Mouse (Mus musculus) right cerebral cortex, adult 18-20 months (tissue): ENCODE measurements at regions not wholly inside any gene's neighbourhood (a gene's known extent, or its start where the extent isn't known, plus 50 kb on each side); places are given as distances from the start of the nearest gene placed in this dataset.

Experiments
- DNase-seq: peaks from one replicate; pipeline ENCODE4 v3.0.0; 2022; ENCODE audit warnings: mixed read lengths

GRCm38 (mm10) chr8:115475156-115475555 is 232.4 kb downstream of the Maf start:
- no peak for DNase-seq

- no peak for DNase-seq
These were observed 233.6 kb downstream of the Maf start for GRCm38 (mm10) chr8:115473974-115474373.

- DNase-seq, result peak; percentile 8
These were observed 241.0 kb downstream of the Maf start for GRCm38 (mm10) chr8:115466553-115466952.

- peak; percentile 4 for DNase-seq
These were observed 241.5 kb downstream of the Maf start for GRCm38 (mm10) chr8:115466122-115466521.

GRCm38 (mm10) chr8:115462657-115463056 is 244.9 kb downstream of the Maf start:
- no peak for DNase-seq

- no peak for DNase-seq
These were observed 249.5 kb downstream of the Maf start for GRCm38 (mm10) chr8:115458119-115458518.

GRCm38 (mm10) chr8:115450789-115451188 is 256.8 kb downstream of the Maf start:
- no peak for DNase-seq

GRCm38 (mm10) chr8:115448367-115448766 is 259.2 kb downstream of the Maf start:
- no peak for DNase-seq

- DNase-seq, result no peak
These were observed 263.1 kb downstream of the Maf start for GRCm38 (mm10) chr8:115444519-115444918.

- no peak for DNase-seq
These were observed 265.5 kb downstream of the Maf start for GRCm38 (mm10) chr8:115441943-115442550.

GRCm38 (mm10) chr8:115441323-115441722 is 266.3 kb downstream of the Maf start:
- DNase-seq, result no peak

- DNase-seq, result no peak
These were observed 267.4 kb downstream of the Maf start for GRCm38 (mm10) chr8:115440151-115440550.

- DNase-seq, result peak; percentile 24
These were observed 268.1 kb downstream of the Maf start for GRCm38 (mm10) chr8:115439512-115439911.

- DNase-seq, result no peak
These were observed 269.6 kb downstream of the Maf start for GRCm38 (mm10) chr8:115437956-115438355.

- DNase-seq, result no peak
These were observed 271.3 kb downstream of the Maf start for GRCm38 (mm10) chr8:115436356-115436721.

- DNase-seq, result no peak
These were observed 271.8 kb downstream of the Maf start for GRCm38 (mm10) chr8:115435720-115436355.

- peak; percentile 42 for DNase-seq
These were observed 275.1 kb downstream of the Maf start for GRCm38 (mm10) chr8:115432396-115433040.

- no peak for DNase-seq
These were observed 276.8 kb downstream of the Maf start for GRCm38 (mm10) chr8:115430793-115431192.

- no peak for DNase-seq
These were observed 278.2 kb downstream of the Maf start for GRCm38 (mm10) chr8:115429291-115429883.

- no peak for DNase-seq
These were observed 278.9 kb downstream of the Maf start for GRCm38 (mm10) chr8:115428528-115429290.

GRCm38 (mm10) chr8:115428022-115428421 is 279.6 kb downstream of the Maf start:
- no peak for DNase-seq

- DNase-seq, result no peak
These were observed 280.1 kb downstream of the Maf start for GRCm38 (mm10) chr8:115427490-115427889.

- no peak for DNase-seq
These were observed 281.1 kb downstream of the Maf start for GRCm38 (mm10) chr8:115426543-115426942.
